Mouse (Mus musculus) myocyte (in vitro differentiated cells): Measurements from ENCODE around the gene Arhgap22. TPM values are rescaled to one million over a fixed set of nuclear protein-coding genes. Genes with fewer than 3 reads are reported as not detected.

Experiments
- H3K27me3 ChIP-seq: one replicate; pipeline ENCODE4 v1.6.1; 2011; ENCODE audit not compliant: control insufficient read depth, insufficient read depth, insufficient read length
- H3K36me3 ChIP-seq: one replicate; pipeline ENCODE4 v1.6.1; 2011; ENCODE audit not compliant: control insufficient read depth, insufficient read depth
- H3K4me2 ChIP-seq: one replicate; pipeline ENCODE4 v1.6.1; 2011; ENCODE audit warnings: low read depth, control low read depth
- H3K4me3 ChIP-seq: one replicate; pipeline ENCODE4 v1.5.1; 2011; ENCODE audit warnings: mild to moderate bottlenecking, control low read depth, moderate library complexity
- H3K79me2 ChIP-seq: one replicate; pipeline ENCODE4 v1.6.1; 2011; ENCODE audit not compliant: control insufficient read depth, insufficient read depth
- H3ac ChIP-seq: one replicate; pipeline ENCODE4 v1.6.1; 2011; ENCODE audit not compliant: control insufficient read depth, insufficient read length
- CEBPB ChIP-seq: IDR thresholded peaks from 2 replicates; pipeline ENCODE4 v1.6.1; 2011; ENCODE audit warnings: mild to moderate bottlenecking, moderate library complexity; ENCODE audit not compliant: poor library complexity, insufficient read depth, severe bottlenecking
- E2F4 ChIP-seq: IDR thresholded peaks from one replicate; pipeline ENCODE4 v1.6.1; 2011; ENCODE audit warnings: mild to moderate bottlenecking, control low read depth, moderate library complexity; ENCODE audit not compliant: insufficient read depth
- MAX ChIP-seq: IDR thresholded peaks from one replicate; pipeline ENCODE4 v1.6.1; 2011; ENCODE audit warnings: low read depth, mild to moderate bottlenecking, control low read depth
- MYOD1 ChIP-seq, 3 experiments: IDR thresholded peaks; one replicate each; pipeline ENCODE4 v1.6.1; 2011; ENCODE audit warnings: control low read depth in 2 of 3, low read depth in 2 of 3, mild to moderate bottlenecking in 2 of 3, moderate library complexity in 1 of 3; ENCODE audit not compliant: insufficient read length in 2 of 3, control insufficient read depth in 1 of 3
- MYOG ChIP-seq, 3 experiments: IDR thresholded peaks; one replicate each; pipeline ENCODE4 v1.6.1; 2011; ENCODE audit warnings: control low read depth in 2 of 3, low read depth in 2 of 3, mild to moderate bottlenecking in 2 of 3; ENCODE audit not compliant: insufficient read length in 2 of 3, control insufficient read depth in 1 of 3, insufficient read depth in 1 of 3
- POLR2A ChIP-seq: IDR thresholded peaks from one replicate; pipeline ENCODE4 v1.6.1; 2011; ENCODE audit warnings: low read depth, mild to moderate bottlenecking, control low read depth, moderate library complexity; ENCODE audit not compliant: insufficient read length
- POLR2AphosphoS2 ChIP-seq: IDR thresholded peaks from one replicate; pipeline ENCODE4 v1.6.1; 2011; ENCODE audit warnings: low read depth, control low read depth; ENCODE audit not compliant: insufficient read length
- REST ChIP-seq: IDR thresholded peaks from one replicate; pipeline ENCODE4 v1.6.1; 2011; ENCODE audit warnings: mild to moderate bottlenecking, control low read depth, moderate library complexity; ENCODE audit not compliant: insufficient read depth, insufficient read length
- SRF ChIP-seq: IDR thresholded peaks from one replicate; pipeline ENCODE4 v1.6.1; 2011; ENCODE audit warnings: low read depth; ENCODE audit not compliant: control insufficient read depth, insufficient read length
- TCF12 ChIP-seq: IDR thresholded peaks from one replicate; pipeline ENCODE4 v1.6.1; 2011; ENCODE audit warnings: mild to moderate bottlenecking, control low read depth; ENCODE audit not compliant: poor library complexity, insufficient read depth, severe bottlenecking
- TCF3 ChIP-seq: IDR thresholded peaks from one replicate; pipeline ENCODE4 v1.6.1; 2011; ENCODE audit warnings: low read depth, control low read depth; ENCODE audit not compliant: insufficient read length
- USF1 ChIP-seq: IDR thresholded peaks from one replicate; pipeline ENCODE4 v1.6.1; 2011; ENCODE audit warnings: low read depth, mild to moderate bottlenecking, control low read depth, moderate library complexity
- polyA plus RNA-seq: library from polyadenylated mRNA; unstranded; fragments of >200 nt; fragmentation: generic; extraction: Trizol; gene quantifications from one replicate; pipeline ENCODE4 v1.2.1, GENCODE M21; 2012; ENCODE audit warnings: missing spikeins

The Arhgap22 gene
- polyA plus RNA-seq, 1 experiment, result 53.3 TPM

- Histone ChIP-seq H3K79me2 (no peaks in the 10 kb centered on the region), H3K36me3 (no peaks in the 10 kb centered on the region), H3ac (no peak overlapping the region), H3K27me3 (no peaks in the 10 kb centered on the region), H3K4me3 (no peak overlapping the region), H3K4me2 (no peak overlapping the region)
- TF ChIP-seq MYOG (IDR thresholded peaks at IDR 0.05; ENCODE audit: control insufficient read depth in 1 of 3, insufficient read depth in 1 of 3, insufficient read length in 2 of 3, low read depth in 2 of 3), result no peak
Measured at GRCm38 (mm10) chr14:33240400-33240799, 26.6 kb downstream of the Arhgap22 start.

- Histone ChIP-seq H3K4me2 (peak overlapping the region; percentile 30), H3K4me3 (no peak overlapping the region), H3K79me2 (no peaks in the 10 kb centered on the region), H3K27me3 (no peaks in the 10 kb centered on the region), H3ac (no peak overlapping the region), H3K36me3 (no peaks in the 10 kb centered on the region)
- TF ChIP-seq POLR2AphosphoS2 (no peak), CEBPB (0 out of 2 replicates have a peak, but pooled peaks have one; percentile 40), MYOG (IDR thresholded peaks at IDR 0.05; ENCODE audit: control insufficient read depth in 1 of 3, insufficient read depth in 1 of 3, insufficient read length in 2 of 3, low read depth in 2 of 3) (no peak), MAX (peak; percentile 26), REST (no peak), USF1 (peak; percentile 76)
Measured at GRCm38 (mm10) chr14:33243261-33243660, 29.4 kb downstream of the Arhgap22 start.

DNA sequence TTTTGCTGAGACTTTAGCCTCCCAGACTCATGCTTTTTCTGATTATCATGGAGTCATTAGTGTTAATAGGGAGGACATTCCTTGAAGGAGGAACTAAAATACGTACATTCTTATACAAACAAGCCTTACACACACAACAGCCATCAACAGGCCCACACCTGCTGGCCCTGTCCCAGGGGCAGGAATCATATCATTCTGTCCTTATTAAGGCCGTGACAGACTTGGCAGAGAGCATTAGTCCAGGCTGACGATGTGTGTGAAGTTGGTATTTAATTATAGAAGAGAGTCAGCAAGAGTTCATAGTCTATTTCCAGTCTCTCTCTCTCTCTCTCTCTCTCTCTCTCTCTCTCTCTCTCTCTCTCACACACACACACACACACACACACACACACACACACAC, 30.7 kb downstream of the Arhgap22 start:
- no peak overlapping the region for H3K4me3 ChIP-seq
- no peaks in the 10 kb centered on the region for H3K27me3 ChIP-seq
- no peak overlapping the region for H3ac ChIP-seq
- H3K4me2 ChIP-seq, result no peak overlapping the region
- no peak for TF ChIP-seq TCF12
- no peak for TF ChIP-seq MAX
- TF ChIP-seq POLR2A, result no peak
- TF ChIP-seq USF1, result no peak
- TF ChIP-seq MYOD1 (IDR thresholded peaks at IDR 0.05; ENCODE audit: control insufficient read depth in 1 of 3, insufficient read length in 2 of 3, low read depth in 2 of 3), result no peak
- TF ChIP-seq POLR2AphosphoS2, result no peak
- no peak for TF ChIP-seq REST
- TF ChIP-seq MYOG (IDR thresholded peaks at IDR 0.05; ENCODE audit: control insufficient read depth in 1 of 3, insufficient read depth in 1 of 3, insufficient read length in 2 of 3, low read depth in 2 of 3), result no peak
- no peak for TF ChIP-seq E2F4
- no peak for TF ChIP-seq CEBPB
- no peak for TF ChIP-seq SRF
- TF ChIP-seq TCF3, result no peak
- H3K36me3 ChIP-seq, result no peaks in the 10 kb centered on the region
- no peaks in the 10 kb centered on the region for H3K79me2 ChIP-seq

DNA sequence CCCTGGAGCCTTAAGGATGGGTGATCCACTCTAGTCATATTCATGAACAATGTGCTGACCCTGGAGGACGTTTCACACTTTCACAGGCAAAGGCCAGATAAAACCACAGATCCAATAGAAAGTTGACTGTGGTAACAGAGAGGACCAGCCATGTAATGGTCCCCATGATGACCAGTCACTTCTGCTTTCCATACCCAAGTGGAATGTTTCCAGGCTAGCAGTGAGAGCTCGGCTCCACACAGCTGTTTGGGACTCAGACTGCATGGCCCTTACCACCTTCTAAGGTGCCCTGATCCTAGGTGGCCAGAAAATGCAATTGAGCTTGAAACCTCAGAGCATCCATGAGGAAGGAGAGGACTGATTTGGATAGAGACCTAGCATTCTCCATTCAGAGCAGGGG, 31.1 kb downstream of the Arhgap22 start:
- H3ac ChIP-seq, result no peak overlapping the region
- H3K4me3 ChIP-seq, result no peak overlapping the region
- H3K79me2 ChIP-seq, result no peaks in the 10 kb centered on the region
- H3K27me3 ChIP-seq, result no peaks in the 10 kb centered on the region
- TF ChIP-seq REST (no peak), E2F4 (no peak), MYOD1 (IDR thresholded peaks at IDR 0.05; ENCODE audit: control insufficient read depth in 1 of 3, insufficient read length in 2 of 3, low read depth in 2 of 3) (peak in 1 of 3 experiments; percentile 16)
- no peak overlapping the region for H3K4me2 ChIP-seq
- no peaks in the 10 kb centered on the region for H3K36me3 ChIP-seq

- Histone ChIP-seq H3K36me3 (no peaks in the 10 kb centered on the region), H3K4me2 (peak overlapping the region; percentile 77), H3ac (no peak overlapping the region), H3K27me3 (no peaks in the 10 kb centered on the region), H3K4me3 (peak overlapping the region; percentile 1), H3K79me2 (peaks cover 13% of the 10 kb centered on the region)
- TF ChIP-seq POLR2A (no peak), USF1 (no peak), CEBPB (no peak), TCF3 (no peak), REST (no peak)
Measured at GRCm38 (mm10) chr14:33246476-33246875, 32.6 kb downstream of the Arhgap22 start.

GRCm38 (mm10) chr14:33247623-33248022, 33.8 kb downstream of the Arhgap22 start:
- Histone ChIP-seq H3K79me2 (peaks cover 24% of the 10 kb centered on the region), H3K4me2 (peak overlapping the region; percentile 77), H3K27me3 (no peaks in the 10 kb centered on the region), H3ac (no peak overlapping the region), H3K36me3 (no peaks in the 10 kb centered on the region), H3K4me3 (peak overlapping the region; percentile 1)
- peak; percentile 17 for TF ChIP-seq POLR2A
- peak; percentile 96 for TF ChIP-seq CEBPB
- no peak for TF ChIP-seq TCF3
- peak; percentile 52 for TF ChIP-seq USF1
- TF ChIP-seq E2F4, result no peak
- TF ChIP-seq MAX, result no peak
- TF ChIP-seq MYOD1 (IDR thresholded peaks at IDR 0.05; ENCODE audit: control insufficient read depth in 1 of 3, insufficient read length in 2 of 3, low read depth in 2 of 3), result peak; percentile 7 to 79 (median 54)
- no peak for TF ChIP-seq SRF
- TF ChIP-seq REST, result no peak
- no peak for TF ChIP-seq POLR2AphosphoS2
- peak in 2 of 3 experiments; percentile 30 to 83 for TF ChIP-seq MYOG (IDR thresholded peaks at IDR 0.05; ENCODE audit: control insufficient read depth in 1 of 3, insufficient read depth in 1 of 3, insufficient read length in 2 of 3, low read depth in 2 of 3)
- TF ChIP-seq TCF12, result peak; percentile 48
